Mouse (Mus musculus) WW6 (cell line): Measurements from ENCODE around the gene Smarce1.

Experiments used
- DNase-seq: peaks from one replicate; pipeline ENCODE4 v3.0.0-alpha.2; 2013; ENCODE audit warnings: low read depth, low spot score

The Smarce1 gene

DNA sequence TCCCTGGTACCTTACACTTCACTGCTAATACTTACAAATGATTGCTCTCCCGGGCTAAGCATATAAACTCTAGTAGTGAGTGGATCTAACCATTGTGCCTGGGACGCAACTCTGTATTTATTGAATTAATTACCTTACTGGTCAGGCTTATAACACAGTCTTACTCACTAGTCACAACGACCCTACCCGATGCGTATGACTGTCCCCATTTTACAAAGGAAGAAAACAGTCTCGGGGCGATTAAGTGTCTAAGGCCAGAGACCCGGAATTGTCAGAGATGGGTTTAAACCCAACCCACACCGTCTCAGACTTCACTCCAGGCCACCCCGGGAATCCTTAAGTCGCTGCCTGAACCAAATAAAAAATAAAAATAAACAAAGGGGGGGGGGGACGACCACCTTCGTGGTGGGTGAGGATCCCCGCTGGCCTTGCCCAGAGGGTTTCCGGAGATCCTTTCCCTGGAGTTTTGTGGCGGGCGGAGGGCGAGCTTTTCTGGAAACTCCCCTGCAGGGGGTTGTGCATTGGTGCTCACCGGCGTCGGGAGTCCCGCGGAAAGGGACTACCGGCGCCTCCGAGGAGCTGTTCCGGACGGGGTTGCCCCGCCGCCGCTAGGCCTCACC, 1.1 kb downstream of the Smarce1 start:
- DNase-seq: no peak

DNA sequence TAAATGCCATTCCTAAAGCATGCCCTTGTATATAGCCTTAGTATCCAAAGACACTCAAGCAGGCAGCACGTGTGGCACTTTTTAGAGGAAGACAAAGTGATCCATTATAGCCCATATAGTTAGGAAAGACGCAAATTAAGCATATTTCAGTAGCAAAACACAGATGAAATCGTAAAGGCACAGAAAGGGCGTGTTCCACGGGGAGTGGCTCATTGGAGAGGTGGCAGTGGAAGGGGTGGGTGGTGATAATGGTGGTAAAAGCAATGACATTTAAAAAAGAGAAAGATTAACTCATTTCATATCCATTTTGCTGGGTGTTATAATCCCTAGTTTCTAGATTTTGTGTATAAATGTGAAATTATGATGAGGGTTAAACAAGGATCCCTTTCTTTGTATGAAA, 4.5 kb downstream of the Smarce1 start:
- DNase-seq: no peak

- DNase-seq: no peak
Observed at GRCm38 (mm10) chr11:99223310-99223709, 7.5 kb downstream of the Smarce1 start.

- DNase-seq: no peak
Observed at GRCm38 (mm10) chr11:99221811-99222210, 9.0 kb downstream of the Smarce1 start.

- DNase-seq: no peak
Observed at GRCm38 (mm10) chr11:99217248-99217986, 13.4 kb downstream of the Smarce1 start.

- no peak for DNase-seq
Observed at GRCm38 (mm10) chr11:99216181-99216580, 14.6 kb downstream of the Smarce1 start.

DNA sequence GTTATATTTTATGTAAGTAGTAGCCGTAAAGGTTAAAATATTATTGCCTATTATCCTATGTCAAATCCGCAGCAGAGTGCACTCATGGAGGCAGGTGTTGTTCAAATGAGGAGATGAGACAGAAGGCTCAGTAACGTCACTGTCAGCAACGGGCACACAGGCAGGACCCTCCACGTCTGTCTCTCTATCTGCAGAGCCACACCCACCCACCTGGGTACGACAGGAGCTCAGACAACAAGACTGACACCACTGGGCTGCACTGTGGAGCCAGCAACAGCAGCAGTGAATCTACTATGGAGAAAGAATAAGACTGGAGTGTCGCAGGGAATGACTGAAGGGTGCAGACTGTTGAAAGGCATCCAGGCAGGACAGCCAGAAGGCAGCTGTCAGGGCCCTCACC, 18.1 kb downstream of the Smarce1 start:
- no peak for DNase-seq

GRCm38 (mm10) chr11:99211964-99212363, 18.9 kb downstream of the Smarce1 start:
- DNase-seq: no peak

GRCm38 (mm10) chr11:99208105-99208669, 22.6 kb downstream of the Smarce1 start:
- no peak for DNase-seq

- DNase-seq: no peak
Observed at GRCm38 (mm10) chr11:99207449-99207848, 23.4 kb downstream of the Smarce1 start.

GRCm38 (mm10) chr11:99206954-99207353, 23.9 kb downstream of the Smarce1 start:
- no peak for DNase-seq

DNA sequence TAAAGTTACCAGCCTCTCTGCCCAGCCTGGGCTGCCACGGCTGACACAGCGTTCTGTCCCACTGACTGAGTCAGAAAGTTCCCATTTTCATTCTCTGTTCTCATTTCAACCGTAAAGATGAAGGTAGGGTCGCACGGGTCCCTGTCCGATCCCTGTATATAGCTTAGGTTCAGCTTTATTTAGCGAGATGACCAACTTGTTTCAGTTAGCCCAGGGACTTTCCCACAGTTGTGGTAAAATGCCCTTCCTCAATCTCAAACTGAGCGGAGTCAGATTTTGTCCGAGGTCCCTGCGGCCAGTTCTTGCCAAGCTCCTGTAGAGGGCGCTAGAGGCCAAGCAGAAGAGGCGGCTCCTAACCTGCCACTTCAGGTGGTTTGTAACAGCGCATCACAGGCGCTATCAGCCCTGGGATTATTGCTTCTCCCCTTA, 41.6 kb downstream of the Smarce1 start:
- DNase-seq: peak; percentile 59

- DNase-seq: no peak
Observed at GRCm38 (mm10) chr11:99187348-99187747, 43.5 kb downstream of the Smarce1 start.

- no peak for DNase-seq
Observed at GRCm38 (mm10) chr11:99186836-99187235, 44.0 kb downstream of the Smarce1 start.

- no peak for DNase-seq
Observed at GRCm38 (mm10) chr11:99182575-99182974, 48.2 kb downstream of the Smarce1 start.

- no peak for DNase-seq
Observed at GRCm38 (mm10) chr11:99180071-99180470, 50.7 kb downstream of the Smarce1 start.

GRCm38 (mm10) chr11:99177925-99178198, 53.0 kb downstream of the Smarce1 start:
- no peak for DNase-seq

DNA sequence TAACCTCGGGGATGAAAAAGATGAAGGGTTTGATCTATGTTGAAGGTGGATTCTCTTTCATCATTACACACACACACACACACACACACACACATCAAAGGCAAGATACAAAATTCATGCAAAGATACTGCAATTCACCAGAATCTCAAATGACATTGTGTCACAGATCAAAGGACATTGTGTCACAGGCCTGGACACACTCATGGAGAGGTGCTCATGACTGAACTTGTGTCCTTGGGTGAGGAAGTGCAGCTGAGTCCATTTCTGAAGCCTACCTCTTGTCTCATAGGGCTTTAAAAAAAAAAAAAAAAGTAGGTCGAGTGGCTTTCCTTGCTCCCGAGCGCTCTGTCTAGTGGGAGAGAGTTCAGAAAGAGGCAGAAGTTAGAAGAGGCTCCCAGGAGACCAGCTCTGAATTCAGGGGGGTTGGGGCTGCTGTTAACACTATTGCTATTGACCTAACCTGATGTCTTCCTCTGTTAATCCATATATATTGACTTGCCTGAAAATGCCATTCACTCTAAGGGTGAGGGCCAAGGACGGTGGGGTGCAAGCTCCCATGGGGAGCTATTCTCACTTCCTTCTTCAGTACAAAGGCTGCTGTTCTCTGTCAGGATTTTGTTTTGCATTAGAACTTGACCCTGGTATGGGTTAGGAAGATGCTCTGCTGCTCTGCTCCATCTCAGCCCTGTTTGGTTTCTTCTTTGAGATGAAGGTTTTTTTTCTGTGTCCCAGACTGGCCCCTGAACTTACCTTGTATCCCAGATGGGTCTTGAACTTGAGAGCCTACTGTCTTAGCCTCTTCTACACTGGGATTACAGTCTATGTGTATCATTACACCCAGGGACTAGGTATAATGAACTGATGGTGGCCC, 53.5 kb downstream of the Smarce1 start:
- no peak for DNase-seq

- no peak for DNase-seq
Observed at GRCm38 (mm10) chr11:99172002-99172401, 58.8 kb downstream of the Smarce1 start.

GRCm38 (mm10) chr11:99171442-99171841, 59.4 kb downstream of the Smarce1 start:
- no peak for DNase-seq

GRCm38 (mm10) chr11:99170547-99171267, 60.1 kb downstream of the Smarce1 start:
- DNase-seq: no peak

DNA sequence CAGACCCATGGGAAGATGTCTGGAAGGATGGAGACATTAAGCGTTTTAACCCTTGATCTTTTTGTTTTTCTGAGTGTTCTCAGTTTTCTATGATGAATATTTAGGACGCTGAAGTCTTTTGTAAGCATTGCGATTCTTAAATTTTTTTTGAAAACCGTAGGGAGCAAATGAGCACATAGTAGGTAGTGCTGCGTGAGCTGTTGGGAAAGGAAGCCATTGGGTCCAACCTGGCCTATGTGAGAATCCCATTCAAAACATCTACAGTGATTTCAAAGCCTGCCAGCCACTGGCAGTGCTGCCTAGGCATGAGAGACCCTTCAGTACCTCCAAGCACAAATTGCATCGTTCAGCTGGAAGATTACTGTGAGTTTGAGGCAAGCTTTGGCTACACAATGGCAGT, 60.8 kb downstream of the Smarce1 start:
- no peak for DNase-seq
